Mouse (Mus musculus): ENCODE measurements around the gene Abca2.

- no peak for TF ChIP-seq GATA1 (IDR thresholded peaks at IDR 0.05; ENCODE audit: low read length)
- TF ChIP-seq TAL1 (IDR thresholded peaks at IDR 0.05; ENCODE audit: low read length), result no peak
Measured at GRCm38 (mm10) chr2:25457022-25457896, 28.8 kb downstream of the Abca2 start.

Measured in erythroblast, embryonic 14.5 days (primary cell).